In genomic region chr4:153485913-153486312, GRCm38 (mm10) we compare ENCODE assay signal across 30 mouse cellular contexts. TPM values are rescaled to one million over a fixed set of nuclear protein-coding genes. Genes with fewer than 3 reads are reported as not detected.
DNase-seq lines count a peak whose midpoint lies in the region; ATAC-seq lines count a peak whose summit lies in the region.
"Had no signal": no experiment of that assay in that cellular context is flagged by ENCODE, and none has a peak within 500 bp of the region (broad histone marks: within the 10 kb centered on the region; RNA-seq: fewer than 3 reads in every experiment).

No protein-coding gene starts in this region.

- H3K4me3 ChIP-seq in hindbrain, embryonic 16.5 days (ENCODE audit: low read length): no peak overlapping the region
- no peak overlapping the region for H3K4me3 ChIP-seq in hindbrain, embryonic 14.5 days (replicated peaks; ENCODE audit: low read length)
- H3K4me3 ChIP-seq in limb, embryonic 11.5 days (ENCODE audit: low read depth, low read length): no peak overlapping the region
- no peak overlapping the region for H3K4me3 ChIP-seq in limb, embryonic 10.5 days
- H3K4me3 ChIP-seq in neural tube, embryonic 13.5 days: no peak overlapping the region
- no peak overlapping the region for H3K4me3 ChIP-seq in neural tube, embryonic 15.5 days (replicated peaks)
- H3K4me3 ChIP-seq: embryonic facial prominence, embryonic 10.5 days; embryonic facial prominence, embryonic 13.5 days; erythroblast, embryonic 14.5 days; forebrain, embryonic 12.5 days; gastrocnemius, adult 2 months had no signal

- peaks cover 27% of the 10 kb centered on the region for H3K4me1 ChIP-seq in hindbrain, embryonic 16.5 days (ENCODE audit: control insufficient read depth, insufficient read depth, low read depth, low read length)
- H3K4me1 ChIP-seq in hindbrain, embryonic 14.5 days (replicated peaks; ENCODE audit: control insufficient read depth, insufficient read depth, low read length): peaks cover 21% of the 10 kb centered on the region
- H3K4me1 ChIP-seq in limb, embryonic 11.5 days (ENCODE audit: control insufficient read depth, insufficient read depth, low read length): peaks cover 19% of the 10 kb centered on the region
- peaks cover 48% of the 10 kb centered on the region for H3K4me1 ChIP-seq in limb, embryonic 10.5 days
- peaks cover 62% of the 10 kb centered on the region for H3K4me1 ChIP-seq in neural tube, embryonic 13.5 days (replicated peaks)
- H3K4me1 ChIP-seq in neural tube, embryonic 15.5 days: peaks cover 44% of the 10 kb centered on the region

- 0 out of 2 replicates have a peak overlapping the region, but pooled peaks have one; percentile 27 for H3K9ac ChIP-seq in hindbrain, embryonic 16.5 days (ENCODE audit: low read depth, low read length)
- H3K9ac ChIP-seq in hindbrain, embryonic 14.5 days: no peak overlapping the region
- 0 out of 2 replicates have a peak overlapping the region, but pooled peaks have one; percentile 17 for H3K9ac ChIP-seq in limb, embryonic 11.5 days (ENCODE audit: low read length)
- 0 out of 2 replicates have a peak overlapping the region, but pooled peaks have one; percentile 26 for H3K9ac ChIP-seq in neural tube, embryonic 13.5 days
- H3K9ac ChIP-seq in neural tube, embryonic 15.5 days (replicated peaks): no peak overlapping the region
- H3K9ac ChIP-seq: embryonic facial prominence, embryonic 13.5 days; forebrain, embryonic 12.5 days had no signal

- 16% methylated on average over 4 of the region's 4 CpGs for WGBS in hindbrain, embryonic 16.5 days
- 12% methylated on average over 4 of the region's 4 CpGs for WGBS in hindbrain, embryonic 14.5 days
- 53% methylated on average over 4 of the region's 4 CpGs for WGBS in limb, embryonic 11.5 days
- 65% methylated on average over 4 of the region's 4 CpGs for WGBS in limb, embryonic 10.5 days
- WGBS in neural tube, embryonic 13.5 days: 19% methylated on average over 4 of the region's 4 CpGs
- 24% methylated on average over 4 of the region's 4 CpGs for WGBS in neural tube, embryonic 15.5 days

- H3K4me2 ChIP-seq in hindbrain, embryonic 16.5 days (ENCODE audit: low read length): no peak overlapping the region
- no peak overlapping the region for H3K4me2 ChIP-seq in hindbrain, embryonic 14.5 days (replicated peaks)
- no peak overlapping the region for H3K4me2 ChIP-seq in limb, embryonic 11.5 days (ENCODE audit: low read depth, severe bottlenecking)
- H3K4me2 ChIP-seq in neural tube, embryonic 13.5 days: no peak overlapping the region
- H3K4me2 ChIP-seq in neural tube, embryonic 15.5 days: no peak overlapping the region
- H3K4me2 ChIP-seq: embryonic facial prominence, embryonic 13.5 days; forebrain, embryonic 12.5 days; heart, embryonic 11.5 days had no signal

- DNase-seq in cerebellum, postnatal 14 days: peak; percentile 52 to 53
- no peak for DNase-seq in cerebellum, adult 9-11 months
- DNase-seq in hindbrain, embryonic 14.5 days (ENCODE audit: low spot score): no peak
- no peak for DNase-seq in limb, embryonic 11.5 days (ENCODE audit: low spot score)
- DNase-seq in limb, embryonic 10.5 days (ENCODE audit: low spot score): no peak
- DNase-seq: adrenal gland, postnatal 10 days; adrenal gland, postnatal 36 days; B cell, adult 2 months; cerebellum, adult 11-12 months; cerebellum, adult 8-10 months; cerebellum, postnatal 36 days; embryo, embryonic 11 days; gastrocnemius, adult 2 months; gastrocnemius, postnatal 14 days; heart, adult 11 months had no signal

- H3K27me3 ChIP-seq in hindbrain, embryonic 16.5 days (replicated peaks; ENCODE audit: control insufficient read depth, insufficient read depth, low read length): peaks cover 2% of the 10 kb centered on the region; the same call in 1 of the 2 replicates
- no peaks in the 10 kb centered on the region for H3K27me3 ChIP-seq in hindbrain, embryonic 14.5 days (ENCODE audit: control insufficient read depth, insufficient read depth, low read length)
- H3K27me3 ChIP-seq in limb, embryonic 11.5 days (ENCODE audit: control insufficient read depth, insufficient read depth, low read length): peaks cover 32% of the 10 kb centered on the region
- H3K27me3 ChIP-seq in limb, embryonic 10.5 days (ENCODE audit: low read depth, poor library complexity, severe bottlenecking): peaks cover 37% of the 10 kb centered on the region
- peaks cover 17% of the 10 kb centered on the region for H3K27me3 ChIP-seq in neural tube, embryonic 13.5 days
- H3K27me3 ChIP-seq in neural tube, embryonic 15.5 days (replicated peaks): no peaks in the 10 kb centered on the region
- H3K27me3 ChIP-seq: CH12.LX had no signal

- H3K36me3 ChIP-seq in hindbrain, embryonic 16.5 days (ENCODE audit: control insufficient read depth, insufficient read depth, low read length): no peaks in the 10 kb centered on the region
- H3K36me3 ChIP-seq in hindbrain, embryonic 14.5 days (replicated peaks; ENCODE audit: control insufficient read depth, insufficient read depth): no peaks in the 10 kb centered on the region
- no peaks in the 10 kb centered on the region for H3K36me3 ChIP-seq in limb, embryonic 11.5 days (ENCODE audit: control insufficient read depth, insufficient read depth, low read length)
- no peaks in the 10 kb centered on the region for H3K36me3 ChIP-seq in limb, embryonic 10.5 days
- no peaks in the 10 kb centered on the region for H3K36me3 ChIP-seq in neural tube, embryonic 13.5 days
- no peaks in the 10 kb centered on the region for H3K36me3 ChIP-seq in neural tube, embryonic 15.5 days
- H3K36me3 ChIP-seq: embryonic facial prominence, embryonic 10.5 days; embryonic facial prominence, embryonic 13.5 days; forebrain, embryonic 12.5 days; G1E had no signal

- H3K27ac ChIP-seq in hindbrain, embryonic 16.5 days (ENCODE audit: low read depth, low read length): no peak overlapping the region
- no peak overlapping the region for H3K27ac ChIP-seq in hindbrain, embryonic 14.5 days
- H3K27ac ChIP-seq in limb, embryonic 11.5 days (replicated peaks; ENCODE audit: low read depth, low read length): no peak overlapping the region
- no peak overlapping the region for H3K27ac ChIP-seq in limb, embryonic 10.5 days
- no peak overlapping the region for H3K27ac ChIP-seq in neural tube, embryonic 13.5 days (replicated peaks)
- no peak overlapping the region for H3K27ac ChIP-seq in neural tube, embryonic 15.5 days (replicated peaks)
- H3K27ac ChIP-seq: embryonic facial prominence, embryonic 10.5 days; embryonic facial prominence, embryonic 13.5 days; forebrain, embryonic 12.5 days; gastrocnemius, adult 2 months had no signal

- no peaks in the 10 kb centered on the region for H3K9me3 ChIP-seq in hindbrain, embryonic 16.5 days (ENCODE audit: control insufficient read depth, low read length)
- H3K9me3 ChIP-seq in hindbrain, embryonic 14.5 days (ENCODE audit: control insufficient read depth, low read length): no peaks in the 10 kb centered on the region
- H3K9me3 ChIP-seq in limb, embryonic 11.5 days (ENCODE audit: control insufficient read depth, low read length): no peaks in the 10 kb centered on the region
- H3K9me3 ChIP-seq in limb, embryonic 10.5 days (replicated peaks): no peaks in the 10 kb centered on the region
- H3K9me3 ChIP-seq in neural tube, embryonic 13.5 days: no peaks in the 10 kb centered on the region
- H3K9me3 ChIP-seq in neural tube, embryonic 15.5 days (replicated peaks): no peaks in the 10 kb centered on the region
- H3K9me3 ChIP-seq: embryonic facial prominence, embryonic 10.5 days; embryonic facial prominence, embryonic 13.5 days; forebrain, embryonic 12.5 days had no signal

- no peak for ATAC-seq in hindbrain, embryonic 16.5 days
- no peak for ATAC-seq in hindbrain, embryonic 14.5 days (ENCODE audit: low FRiP score)
- ATAC-seq in limb, embryonic 11.5 days (ENCODE audit: insufficient number of reproducible peaks, low FRiP score, low TSS enrichment, low read depth): no peak
- no peak for ATAC-seq in neural tube, embryonic 13.5 days (ENCODE audit: low read depth)
- no peak for ATAC-seq in neural tube, embryonic 15.5 days (ENCODE audit: low FRiP score)
- ATAC-seq: forebrain, embryonic 16.5 days; intestine, postnatal 0 days; Patski had no signal

RNA-seq across cellular contexts. Expression of gene Ajap1, which starts 3.3 kb away (rescaled TPM):
- 14.3 and 15.0 TPM in 2 replicates for polyA plus RNA-seq in hindbrain, embryonic 16.5 days (2015; fragmentation: Nextera tagmentation; extraction: Ambion mirVana)
- polyA plus RNA-seq in hindbrain, embryonic 14.5 days (2014; fragmentation: Nextera tagmentation; extraction: Ambion mirVana): 16.3 and 18.5 TPM in 2 replicates
- 0.65 and 1.0 TPM in 2 replicates for polyA plus RNA-seq in limb, embryonic 11.5 days (2014; fragmentation: Nextera tagmentation; extraction: Ambion mirVana)
- polyA plus RNA-seq in limb, embryonic 10.5 days (2016; fragmentation: Nextera tagmentation; extraction: Ambion mirVana): 0.34 and 0.45 TPM in 2 replicates
- polyA plus RNA-seq in neural tube, embryonic 13.5 days (2015; fragmentation: Nextera tagmentation; extraction: Ambion mirVana): 27.0 and 27.1 TPM in 2 replicates
- polyA plus RNA-seq in neural tube, embryonic 15.5 days (2015; fragmentation: Nextera tagmentation; extraction: Ambion mirVana): 23.9 and 26.5 TPM in 2 replicates
- polyA plus RNA-seq: erythroblast, embryonic 14.5 days; G1E; heart, embryonic 14.5 days; heart, postnatal 0 days; Patski had no signal

Comparison
In these comparisons a context has a peak if more than half of its experiments do, and no peak if none do; other contexts are left out.
1. DNase-seq: peak in cerebellum, postnatal 14 days (2 of 2); none in cerebellum, adult 9-11 months (single experiment), hindbrain, embryonic 14.5 days (single experiment), limb, embryonic 11.5 days (single experiment) and limb, embryonic 10.5 days (single experiment).
2. H3K9ac ChIP-seq: peak in hindbrain, embryonic 16.5 days (single experiment), limb, embryonic 11.5 days (single experiment) and neural tube, embryonic 13.5 days (single experiment); none in hindbrain, embryonic 14.5 days (single experiment) and neural tube, embryonic 15.5 days (single experiment).